Mouse (Mus musculus): Measurements from ENCODE around the gene Tagap1. TPM values are rescaled to one million over a fixed set of nuclear protein-coding genes. Genes with fewer than 3 reads are reported as not detected.
"Not testable (repeated sequence)": the region's sequence is repeated elsewhere in the genome, so short reads cannot be mapped to it uniquely, and the experiment has no call there.

Tagap1 gene
- polyA plus RNA-seq, 1 experiment from 2014 or later: 12.3 TPM

DNA sequence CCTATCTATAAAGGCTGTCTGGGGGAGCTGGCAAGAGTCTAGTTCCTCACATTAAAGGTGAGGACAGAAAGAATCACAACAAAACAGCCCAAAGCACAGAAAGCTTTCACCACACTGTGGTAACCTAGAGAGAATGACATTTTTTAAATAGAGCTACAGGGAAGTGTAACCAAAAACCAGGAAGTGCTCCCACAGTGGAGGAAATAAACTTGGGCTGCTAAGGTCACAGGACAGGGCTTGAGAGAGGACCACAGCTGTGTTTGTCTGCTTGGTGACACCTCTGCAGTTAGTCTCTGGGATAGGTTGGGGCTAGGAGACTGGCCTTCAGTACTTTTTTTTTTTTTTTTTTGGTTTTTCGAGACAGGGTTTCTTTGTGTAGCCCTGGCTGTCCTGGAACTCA is 6.7 kb upstream of the Tagap1 start:
- ATAC-seq (ENCODE audit: low read depth): peak; percentile 62
- H3K27ac ChIP-seq (ENCODE audit: low read length); H3K4me2 ChIP-seq (ENCODE audit: low read depth, low read length); H3K4me1 ChIP-seq (ENCODE audit: control insufficient read depth, low read depth, low read length); H3K36me3 ChIP-seq (ENCODE audit: control insufficient read depth, insufficient read depth); H3K9ac ChIP-seq (ENCODE audit: low read depth, low read length); H3K27me3 ChIP-seq (ENCODE audit: control insufficient read depth, insufficient read depth, low read depth, low read length); H3K9me3 ChIP-seq (replicated peaks; ENCODE audit: control insufficient read depth, low read length); H3K4me3 ChIP-seq (ENCODE audit: low read depth, low read length): not testable (repeated sequence)
- WGBS (ENCODE audit: insufficient replicate concordance): 14% methylated on average over 1 of the region's 1 CpGs

DNA sequence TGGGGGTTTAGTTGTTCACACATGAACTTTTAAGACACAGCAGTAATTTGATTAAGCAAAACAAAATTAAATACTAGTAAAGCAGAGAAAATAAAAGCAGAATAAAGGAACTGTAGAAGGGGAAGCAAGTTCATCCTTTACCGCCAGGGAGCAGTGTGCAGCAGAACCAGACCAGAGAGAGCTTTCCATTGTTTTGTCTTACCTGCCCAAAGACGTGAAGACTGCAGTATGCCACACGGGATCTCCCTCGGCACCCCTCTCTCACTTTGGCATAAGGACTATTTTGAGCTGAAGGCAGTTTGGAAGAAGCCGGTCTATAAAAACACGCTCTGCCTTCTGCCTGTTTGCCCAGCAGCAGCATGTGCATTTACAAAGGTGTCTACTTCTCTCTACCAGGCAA is 4.4 kb upstream of the Tagap1 start:
- not testable (repeated sequence) for H3K9ac ChIP-seq (ENCODE audit: low read depth, low read length); H3K36me3 ChIP-seq (ENCODE audit: control insufficient read depth, insufficient read depth); H3K4me2 ChIP-seq (ENCODE audit: low read depth, low read length); H3K4me1 ChIP-seq (ENCODE audit: control insufficient read depth, low read depth, low read length); H3K4me3 ChIP-seq (ENCODE audit: low read depth, low read length); H3K9me3 ChIP-seq (replicated peaks; ENCODE audit: control insufficient read depth, low read length); H3K27me3 ChIP-seq (ENCODE audit: control insufficient read depth, insufficient read depth, low read depth, low read length); H3K27ac ChIP-seq (ENCODE audit: low read length); ATAC-seq (ENCODE audit: low read depth)
- WGBS (ENCODE audit: insufficient replicate concordance): 6% methylated on average over 5 of the region's 6 CpGs

DNA sequence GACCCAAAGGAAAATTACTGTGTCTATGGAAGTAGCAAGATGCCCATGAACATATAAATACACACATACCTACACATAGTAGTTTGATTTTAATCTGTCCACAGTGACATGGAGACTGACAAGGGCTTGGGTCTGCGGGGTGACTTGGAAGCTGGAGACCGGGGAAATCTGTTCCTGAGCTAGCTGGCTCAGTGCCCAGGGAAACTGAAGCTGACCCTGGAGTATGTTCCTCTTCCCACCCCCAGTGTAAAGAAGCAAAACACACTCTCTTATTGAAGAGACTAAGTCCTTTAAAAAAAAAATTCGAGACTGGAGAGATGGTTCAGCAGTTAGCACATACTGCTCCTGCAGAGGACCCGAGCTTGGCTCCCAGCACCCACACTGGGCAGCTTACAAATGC is 2.0 kb upstream of the Tagap1 start:
- not testable (repeated sequence) for H3K4me1 ChIP-seq (ENCODE audit: control insufficient read depth, low read depth, low read length); ATAC-seq (ENCODE audit: low read depth); H3K27me3 ChIP-seq (ENCODE audit: control insufficient read depth, insufficient read depth, low read depth, low read length); H3K9me3 ChIP-seq (replicated peaks; ENCODE audit: control insufficient read depth, low read length); H3K27ac ChIP-seq (ENCODE audit: low read length); H3K9ac ChIP-seq (ENCODE audit: low read depth, low read length); H3K4me2 ChIP-seq (ENCODE audit: low read depth, low read length); H3K36me3 ChIP-seq (ENCODE audit: control insufficient read depth, insufficient read depth); H3K4me3 ChIP-seq (ENCODE audit: low read depth, low read length)
- WGBS (ENCODE audit: insufficient replicate concordance): 60% methylated on average over 4 of the region's 4 CpGs

DNA sequence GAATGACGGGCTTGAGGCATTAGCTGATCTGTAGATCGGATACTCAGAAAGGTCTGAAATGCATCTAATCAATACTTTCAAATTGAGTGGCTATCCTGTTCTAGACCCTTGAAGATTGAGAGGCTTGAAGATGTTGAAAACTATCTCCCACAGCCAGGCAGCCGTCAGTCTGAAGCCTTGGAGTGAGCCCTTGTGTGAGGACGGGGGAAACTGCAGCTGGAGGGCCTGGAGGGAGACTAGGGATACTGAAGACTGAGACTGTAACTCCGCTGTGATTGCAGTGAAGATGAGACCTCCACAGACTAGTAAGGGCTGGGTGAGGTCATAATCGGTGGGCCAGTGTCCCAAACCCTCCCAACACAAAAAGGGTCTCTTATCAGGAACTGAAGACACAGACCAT is 1.4 kb upstream of the Tagap1 start:
- H3K9ac ChIP-seq (ENCODE audit: low read depth, low read length); H3K27ac ChIP-seq (ENCODE audit: low read length); H3K9me3 ChIP-seq (replicated peaks; ENCODE audit: control insufficient read depth, low read length); H3K27me3 ChIP-seq (ENCODE audit: control insufficient read depth, insufficient read depth, low read depth, low read length); H3K4me3 ChIP-seq (ENCODE audit: low read depth, low read length); ATAC-seq (ENCODE audit: low read depth); H3K36me3 ChIP-seq (ENCODE audit: control insufficient read depth, insufficient read depth); H3K4me1 ChIP-seq (ENCODE audit: control insufficient read depth, low read depth, low read length); H3K4me2 ChIP-seq (ENCODE audit: low read depth, low read length): not testable (repeated sequence)
- 59% methylated on average over 3 of the region's 6 CpGs for WGBS (ENCODE audit: insufficient replicate concordance)

DNA sequence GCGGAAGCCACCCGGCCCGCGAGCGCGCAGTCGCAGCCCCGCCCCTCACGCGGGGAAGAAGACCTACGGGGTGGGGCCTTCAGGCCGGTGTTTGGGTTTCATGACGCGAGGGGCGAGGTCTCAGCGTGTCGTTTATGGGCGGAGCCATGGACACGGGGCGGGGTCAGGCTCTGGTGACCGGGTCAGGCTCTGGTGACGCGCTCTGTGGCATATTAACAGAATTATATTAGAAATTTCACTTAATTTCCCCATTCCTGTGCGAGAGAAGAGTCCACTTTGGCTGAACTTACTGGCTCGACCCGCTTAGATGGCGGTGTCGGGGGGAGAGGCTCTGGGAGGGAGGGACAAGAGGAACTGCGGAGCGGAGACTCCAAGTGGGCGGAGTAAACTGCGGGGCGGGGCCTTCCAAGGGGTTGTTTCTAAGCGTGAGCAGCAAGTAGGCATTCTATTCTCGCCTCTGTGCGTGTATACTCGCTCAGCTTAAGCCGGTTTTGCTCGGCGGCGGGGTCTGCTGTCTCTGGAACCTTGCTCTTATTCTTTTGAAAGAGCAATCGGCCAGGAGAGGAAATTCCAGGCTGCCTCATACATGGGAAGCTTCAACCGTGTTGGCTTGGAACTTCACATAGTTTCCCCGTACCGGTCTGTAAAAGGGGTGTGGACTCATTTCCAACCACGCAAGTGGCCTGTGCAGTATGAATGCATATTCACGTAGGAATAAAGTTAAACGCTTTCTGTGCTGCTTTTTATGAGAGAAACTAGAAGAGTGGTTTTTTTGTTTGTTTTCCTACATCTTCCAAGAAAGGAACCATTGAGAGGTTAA is 435 bp upstream of the Tagap1 start:
- not testable (repeated sequence) for H3K9me3 ChIP-seq (replicated peaks; ENCODE audit: control insufficient read depth, low read length); H3K27me3 ChIP-seq (ENCODE audit: control insufficient read depth, insufficient read depth, low read depth, low read length); H3K27ac ChIP-seq (ENCODE audit: low read length); H3K4me1 ChIP-seq (ENCODE audit: control insufficient read depth, low read depth, low read length); H3K9ac ChIP-seq (ENCODE audit: low read depth, low read length); H3K36me3 ChIP-seq (ENCODE audit: control insufficient read depth, insufficient read depth)
- Histone ChIP-seq H3K4me3 (ENCODE audit: low read depth, low read length) (peak overlapping the region; percentile 46), H3K4me2 (ENCODE audit: low read depth, low read length) (peak overlapping the region; percentile 65)
- WGBS (ENCODE audit: insufficient replicate concordance): under 1% methylated on average over 15 of the region's 48 CpGs
- peak; percentile 97 for ATAC-seq (ENCODE audit: low read depth)

DNA sequence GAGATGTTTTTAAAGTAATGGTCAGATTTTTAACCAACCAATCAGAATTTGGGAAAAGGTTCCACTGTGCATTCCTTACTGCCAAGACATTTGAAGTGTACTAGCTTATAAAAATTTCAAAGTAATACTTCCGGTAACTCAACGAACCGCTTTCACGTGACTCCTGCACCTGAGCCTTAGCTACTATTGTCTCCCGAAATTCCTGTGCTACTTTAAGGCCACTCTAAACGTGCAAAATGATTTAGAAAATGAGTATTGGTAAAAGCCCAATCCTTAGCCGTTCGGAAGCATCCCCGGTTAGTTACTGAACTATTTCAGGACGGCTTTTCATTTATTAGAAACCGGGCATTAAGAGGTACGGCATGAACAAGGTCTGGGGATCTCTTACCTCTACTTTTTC is 607 bp downstream of the Tagap1 start:
- not testable (repeated sequence) for H3K36me3 ChIP-seq (ENCODE audit: control insufficient read depth, insufficient read depth); H3K4me1 ChIP-seq (ENCODE audit: control insufficient read depth, low read depth, low read length); ATAC-seq (ENCODE audit: low read depth); H3K9me3 ChIP-seq (replicated peaks; ENCODE audit: control insufficient read depth, low read length); H3K27ac ChIP-seq (ENCODE audit: low read length); H3K27me3 ChIP-seq (ENCODE audit: control insufficient read depth, insufficient read depth, low read depth, low read length)
- H3K4me3 ChIP-seq (ENCODE audit: low read depth, low read length): peak overlapping the region; percentile 64
- under 1% methylated on average over 12 of the region's 12 CpGs for WGBS (ENCODE audit: insufficient replicate concordance)
- peak overlapping the region; percentile 47; the same call in 1 of the 2 replicates for H3K9ac ChIP-seq (ENCODE audit: low read depth, low read length)
- H3K4me2 ChIP-seq (ENCODE audit: low read depth, low read length): peak overlapping the region; percentile 53

DNA sequence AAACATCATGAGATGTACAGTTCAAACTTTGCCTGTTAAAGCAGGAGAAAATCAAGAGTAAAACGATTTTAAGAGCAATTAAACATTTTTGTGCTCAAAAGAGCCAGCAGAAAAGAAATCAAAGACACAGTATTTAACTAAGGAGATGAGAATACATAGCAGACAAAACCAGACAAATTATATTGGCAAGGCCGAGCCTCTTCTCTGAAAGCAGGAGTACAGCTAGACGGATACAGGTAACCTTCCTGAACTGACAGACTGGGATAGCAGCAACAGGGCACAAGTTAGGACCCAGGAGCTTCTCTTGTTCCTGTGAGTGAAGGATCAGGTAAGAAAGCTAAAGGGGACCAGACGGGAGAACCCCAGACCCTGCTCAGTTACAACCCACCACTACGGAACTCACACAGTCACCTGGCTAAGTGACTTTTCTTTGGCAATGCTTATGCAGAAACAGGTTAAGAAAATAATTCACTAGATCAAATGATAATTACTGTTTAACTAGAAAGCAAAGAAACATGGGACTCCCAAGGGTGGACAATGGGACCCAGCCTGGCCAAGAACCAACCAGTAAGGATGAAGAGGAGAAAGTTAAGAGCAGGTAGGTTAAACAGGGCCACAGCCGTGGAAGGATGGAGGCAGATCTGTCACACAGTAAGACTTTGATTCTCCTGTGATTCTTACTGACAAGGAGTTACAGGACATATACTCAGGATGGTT is 1.3 kb downstream of the Tagap1 start:
- H3K27me3 ChIP-seq (ENCODE audit: control insufficient read depth, insufficient read depth, low read depth, low read length); ATAC-seq (ENCODE audit: low read depth); H3K4me1 ChIP-seq (ENCODE audit: control insufficient read depth, low read depth, low read length); H3K27ac ChIP-seq (ENCODE audit: low read length); H3K9me3 ChIP-seq (replicated peaks; ENCODE audit: control insufficient read depth, low read length); H3K9ac ChIP-seq (ENCODE audit: low read depth, low read length); H3K36me3 ChIP-seq (ENCODE audit: control insufficient read depth, insufficient read depth): not testable (repeated sequence)
- Histone ChIP-seq H3K4me3 (ENCODE audit: low read depth, low read length) (peak overlapping the region; percentile 64), H3K4me2 (ENCODE audit: low read depth, low read length) (peak overlapping the region; percentile 53)
- 57% methylated on average over 3 of the region's 6 CpGs for whole genome bisulfite sequencing (ENCODE audit: insufficient replicate concordance)

DNA sequence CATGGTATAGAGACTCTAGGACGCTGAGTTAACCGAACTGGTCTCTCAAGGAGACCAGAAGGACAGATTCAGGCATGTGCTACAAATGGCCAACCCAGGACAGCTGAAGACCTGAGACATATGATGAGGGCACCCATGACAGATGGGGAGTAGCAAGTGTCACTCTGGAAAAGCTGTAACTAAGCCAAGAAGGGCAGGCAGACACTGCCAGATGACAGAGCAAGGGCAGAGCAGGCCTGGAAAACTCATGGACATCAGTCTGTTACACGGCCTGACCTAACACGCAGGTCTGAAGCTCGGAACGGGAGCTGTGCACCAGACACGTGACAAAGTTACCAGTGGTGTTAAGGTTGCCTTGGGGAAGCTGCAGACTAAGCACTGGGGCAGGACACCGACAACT is 2.1 kb downstream of the Tagap1 start:
- not testable (repeated sequence) for H3K27ac ChIP-seq (ENCODE audit: low read length); H3K9me3 ChIP-seq (replicated peaks; ENCODE audit: control insufficient read depth, low read length); H3K36me3 ChIP-seq (ENCODE audit: control insufficient read depth, insufficient read depth); H3K4me1 ChIP-seq (ENCODE audit: control insufficient read depth, low read depth, low read length); ATAC-seq (ENCODE audit: low read depth); H3K4me3 ChIP-seq (ENCODE audit: low read depth, low read length); H3K9ac ChIP-seq (ENCODE audit: low read depth, low read length); H3K4me2 ChIP-seq (ENCODE audit: low read depth, low read length); H3K27me3 ChIP-seq (ENCODE audit: control insufficient read depth, insufficient read depth, low read depth, low read length)
- WGBS (ENCODE audit: insufficient replicate concordance): 77% methylated on average over 5 of the region's 8 CpGs

DNA sequence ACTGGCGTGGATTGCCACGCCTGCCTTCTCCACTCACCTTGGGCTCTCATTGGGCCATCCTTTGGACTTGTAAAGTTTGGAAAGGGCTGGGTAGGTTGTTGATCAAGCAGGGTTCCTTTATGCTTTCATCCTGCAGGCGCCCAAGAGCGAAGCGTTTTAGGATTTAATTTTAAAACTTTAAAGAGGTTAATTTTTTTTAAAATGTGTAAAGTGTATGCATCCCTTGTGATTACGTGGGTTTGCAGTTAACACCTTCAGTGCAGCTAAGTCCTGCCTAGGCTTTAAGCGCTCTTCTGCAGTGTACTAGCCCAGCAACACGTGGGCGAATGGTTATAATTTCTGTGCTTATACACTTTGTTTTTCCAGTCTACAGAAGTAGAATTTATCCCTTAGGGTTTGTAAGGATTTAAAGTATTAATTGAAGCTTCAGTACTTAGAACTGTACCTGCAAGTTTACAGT is 12.2 kb downstream of the Tagap1 start:
- not testable (repeated sequence) for ATAC-seq (ENCODE audit: low read depth); H3K9me3 ChIP-seq (replicated peaks; ENCODE audit: control insufficient read depth, low read length); H3K4me1 ChIP-seq (ENCODE audit: control insufficient read depth, low read depth, low read length); H3K27ac ChIP-seq (ENCODE audit: low read length); H3K36me3 ChIP-seq (ENCODE audit: control insufficient read depth, insufficient read depth); H3K27me3 ChIP-seq (ENCODE audit: control insufficient read depth, insufficient read depth, low read depth, low read length)
- Histone ChIP-seq H3K4me2 (ENCODE audit: low read depth, low read length) (peak overlapping the region; percentile 84), H3K9ac (ENCODE audit: low read depth, low read length) (peak overlapping the region; percentile 62; the same call in 1 of the 2 replicates), H3K4me3 (ENCODE audit: low read depth, low read length) (peak overlapping the region; percentile 69)
- WGBS (ENCODE audit: insufficient replicate concordance): 10% methylated on average over 9 of the region's 9 CpGs

Data from liver, embryonic 16.5 days (tissue).